Mouse (Mus musculus): Measurements from ENCODE around the gene Noct. TPM values are rescaled to one million over a fixed set of nuclear protein-coding genes. Genes with fewer than 3 reads are reported as not detected.

Gene Noct
- polyA plus RNA-seq, 1 experiment from 2014 or later = 13.7 TPM

- Histone ChIP-seq H3K27me3 (ENCODE audit: control insufficient read depth, insufficient read depth, low read depth, low read length) (no peaks in the 10 kb centered on the region), H3K4me1 (ENCODE audit: control insufficient read depth, low read depth, low read length) (no peaks in the 10 kb centered on the region), H3K36me3 (ENCODE audit: control insufficient read depth, insufficient read depth) (peaks cover 47% of the 10 kb centered on the region), H3K4me3 (ENCODE audit: low read depth, low read length) (no peak overlapping the region), H3K4me2 (ENCODE audit: low read depth, low read length) (no peak overlapping the region), H3K27ac (ENCODE audit: low read length) (no peak overlapping the region), H3K9me3 (replicated peaks; ENCODE audit: control insufficient read depth, low read length) (no peaks in the 10 kb centered on the region), H3K9ac (ENCODE audit: low read depth, low read length) (no peak overlapping the region)
- no peak for ATAC-seq (ENCODE audit: low read depth)
- WGBS (ENCODE audit: insufficient replicate concordance) = 88% methylated on average over 16 of the region's 16 CpGs
These were observed 23.5 kb downstream of the Noct start for GRCm38 (mm10) chr3:51247704-51248103.

- Histone ChIP-seq H3K36me3 (ENCODE audit: control insufficient read depth, insufficient read depth) (peaks cover 56% of the 10 kb centered on the region), H3K27me3 (ENCODE audit: control insufficient read depth, insufficient read depth, low read depth, low read length) (no peaks in the 10 kb centered on the region), H3K9ac (ENCODE audit: low read depth, low read length) (no peak overlapping the region), H3K4me2 (ENCODE audit: low read depth, low read length) (no peak overlapping the region), H3K9me3 (replicated peaks; ENCODE audit: control insufficient read depth, low read length) (no peaks in the 10 kb centered on the region), H3K4me3 (ENCODE audit: low read depth, low read length) (no peak overlapping the region), H3K4me1 (ENCODE audit: control insufficient read depth, low read depth, low read length) (no peaks in the 10 kb centered on the region), H3K27ac (ENCODE audit: low read length) (no peak overlapping the region)
- no peak for ATAC-seq (ENCODE audit: low read depth)
- WGBS (ENCODE audit: insufficient replicate concordance) = 90% methylated on average over 6 of the region's 6 CpGs
These were observed 24.4 kb downstream of the Noct start for GRCm38 (mm10) chr3:51248600-51248999.

GRCm38 (mm10) chr3:51249460-51249859, 25.2 kb downstream of the Noct start:
- no peaks in the 10 kb centered on the region for H3K9me3 ChIP-seq (replicated peaks; ENCODE audit: control insufficient read depth, low read length)
- H3K4me1 ChIP-seq (ENCODE audit: control insufficient read depth, low read depth, low read length) = no peaks in the 10 kb centered on the region
- H3K4me3 ChIP-seq (ENCODE audit: low read depth, low read length) = no peak overlapping the region
- H3K4me2 ChIP-seq (ENCODE audit: low read depth, low read length) = no peak overlapping the region
- peaks cover 63% of the 10 kb centered on the region for H3K36me3 ChIP-seq (ENCODE audit: control insufficient read depth, insufficient read depth)
- ATAC-seq (ENCODE audit: low read depth) = no peak
- 78% methylated on average over 11 of the region's 11 CpGs for WGBS (ENCODE audit: insufficient replicate concordance)
- H3K27ac ChIP-seq (ENCODE audit: low read length) = no peak overlapping the region
- H3K9ac ChIP-seq (ENCODE audit: low read depth, low read length) = no peak overlapping the region
- H3K27me3 ChIP-seq (ENCODE audit: control insufficient read depth, insufficient read depth, low read depth, low read length) = no peaks in the 10 kb centered on the region

- WGBS (ENCODE audit: insufficient replicate concordance) = 83% methylated on average over 13 of the region's 13 CpGs
- Histone ChIP-seq H3K36me3 (ENCODE audit: control insufficient read depth, insufficient read depth) (peaks cover 66% of the 10 kb centered on the region), H3K27ac (ENCODE audit: low read length) (no peak overlapping the region), H3K9ac (ENCODE audit: low read depth, low read length) (no peak overlapping the region), H3K4me1 (ENCODE audit: control insufficient read depth, low read depth, low read length) (no peaks in the 10 kb centered on the region), H3K4me2 (ENCODE audit: low read depth, low read length) (no peak overlapping the region), H3K9me3 (replicated peaks; ENCODE audit: control insufficient read depth, low read length) (no peaks in the 10 kb centered on the region), H3K4me3 (ENCODE audit: low read depth, low read length) (no peak overlapping the region), H3K27me3 (ENCODE audit: control insufficient read depth, insufficient read depth, low read depth, low read length) (no peaks in the 10 kb centered on the region)
- no peak for ATAC-seq (ENCODE audit: low read depth)
These were observed 25.6 kb downstream of the Noct start for GRCm38 (mm10) chr3:51249866-51250265.

DNA sequence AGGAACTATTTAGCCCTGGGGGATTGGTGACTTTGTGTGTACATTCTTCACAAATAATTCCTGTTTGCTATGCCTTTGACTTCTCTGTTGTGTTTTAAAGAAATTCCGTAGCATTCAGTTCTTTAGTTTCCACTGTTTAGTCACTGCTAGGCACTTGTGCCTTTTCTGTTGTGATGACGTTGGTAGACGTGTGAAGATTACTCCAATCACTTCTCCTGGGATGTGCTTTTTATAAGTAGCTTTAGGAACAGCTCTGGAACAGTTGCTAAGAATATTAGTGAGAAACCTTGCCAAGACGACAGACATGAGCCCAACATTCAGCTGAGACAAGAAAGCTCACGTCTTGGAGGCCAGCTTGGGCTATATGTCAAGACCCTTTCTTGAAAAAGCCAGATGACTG, 26.8 kb downstream of the Noct start:
- no peaks in the 10 kb centered on the region for H3K27me3 ChIP-seq (ENCODE audit: control insufficient read depth, insufficient read depth, low read depth, low read length)
- H3K4me2 ChIP-seq (ENCODE audit: low read depth, low read length) = no peak overlapping the region
- no peak overlapping the region for H3K4me3 ChIP-seq (ENCODE audit: low read depth, low read length)
- H3K36me3 ChIP-seq (ENCODE audit: control insufficient read depth, insufficient read depth) = peaks cover 72% of the 10 kb centered on the region
- no peak overlapping the region for H3K9ac ChIP-seq (ENCODE audit: low read depth, low read length)
- H3K4me1 ChIP-seq (ENCODE audit: control insufficient read depth, low read depth, low read length) = no peaks in the 10 kb centered on the region
- H3K27ac ChIP-seq (ENCODE audit: low read length) = no peak overlapping the region
- no peak for ATAC-seq (ENCODE audit: low read depth)
- no peaks in the 10 kb centered on the region for H3K9me3 ChIP-seq (replicated peaks; ENCODE audit: control insufficient read depth, low read length)
- 84% methylated on average over 5 of the region's 5 CpGs for WGBS (ENCODE audit: insufficient replicate concordance)

DNA sequence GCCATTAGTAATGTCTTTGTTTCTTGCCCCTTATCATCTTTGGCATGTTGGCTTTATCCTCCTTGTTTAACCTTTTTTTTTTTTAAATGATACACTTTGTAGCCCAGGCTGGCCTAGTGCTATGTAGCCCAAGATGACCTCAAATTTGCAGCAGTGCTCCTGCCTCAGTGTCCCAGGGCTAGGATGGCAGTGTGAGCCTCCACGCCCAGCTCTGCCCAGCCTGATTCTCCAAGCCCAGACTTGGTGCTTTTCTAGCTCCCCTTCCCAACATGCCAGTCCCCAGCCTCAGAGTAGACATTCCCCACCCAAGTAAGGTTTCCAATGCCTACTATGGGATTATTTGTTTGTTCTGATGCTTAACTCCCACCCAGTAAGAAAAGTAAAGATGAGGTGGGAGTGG, 28.0 kb downstream of the Noct start:
- 90% methylated on average over 1 of the region's 1 CpGs for WGBS (ENCODE audit: insufficient replicate concordance)

GRCm38 (mm10) chr3:51252689-51253402, 28.6 kb downstream of the Noct start:
- no peak overlapping the region for H3K27ac ChIP-seq (ENCODE audit: low read length)
- H3K4me2 ChIP-seq (ENCODE audit: low read depth, low read length) = no peak overlapping the region
- H3K9ac ChIP-seq (ENCODE audit: low read depth, low read length) = no peak overlapping the region
- H3K4me3 ChIP-seq (ENCODE audit: low read depth, low read length) = no peak overlapping the region
- no peaks in the 10 kb centered on the region for H3K27me3 ChIP-seq (ENCODE audit: control insufficient read depth, insufficient read depth, low read depth, low read length)
- H3K9me3 ChIP-seq (replicated peaks; ENCODE audit: control insufficient read depth, low read length) = no peaks in the 10 kb centered on the region
- peaks cover 83% of the 10 kb centered on the region for H3K36me3 ChIP-seq (ENCODE audit: control insufficient read depth, insufficient read depth)
- H3K4me1 ChIP-seq (ENCODE audit: control insufficient read depth, low read depth, low read length) = no peaks in the 10 kb centered on the region
- no peak for ATAC-seq (ENCODE audit: low read depth)
- WGBS (ENCODE audit: insufficient replicate concordance) = 81% methylated on average over 12 of the region's 12 CpGs

More for the DNA sequence above, 28.0 kb downstream of the Noct start:
- ATAC-seq (ENCODE audit: low read depth) = no peak
- Histone ChIP-seq H3K9ac (ENCODE audit: low read depth, low read length) (no peak overlapping the region), H3K9me3 (replicated peaks; ENCODE audit: control insufficient read depth, low read length) (no peaks in the 10 kb centered on the region), H3K36me3 (ENCODE audit: control insufficient read depth, insufficient read depth) (peaks cover 83% of the 10 kb centered on the region), H3K27ac (ENCODE audit: low read length) (no peak overlapping the region), H3K4me2 (ENCODE audit: low read depth, low read length) (no peak overlapping the region), H3K27me3 (ENCODE audit: control insufficient read depth, insufficient read depth, low read depth, low read length) (no peaks in the 10 kb centered on the region), H3K4me3 (ENCODE audit: low read depth, low read length) (no peak overlapping the region), H3K4me1 (ENCODE audit: control insufficient read depth, low read depth, low read length) (no peaks in the 10 kb centered on the region)

DNA sequence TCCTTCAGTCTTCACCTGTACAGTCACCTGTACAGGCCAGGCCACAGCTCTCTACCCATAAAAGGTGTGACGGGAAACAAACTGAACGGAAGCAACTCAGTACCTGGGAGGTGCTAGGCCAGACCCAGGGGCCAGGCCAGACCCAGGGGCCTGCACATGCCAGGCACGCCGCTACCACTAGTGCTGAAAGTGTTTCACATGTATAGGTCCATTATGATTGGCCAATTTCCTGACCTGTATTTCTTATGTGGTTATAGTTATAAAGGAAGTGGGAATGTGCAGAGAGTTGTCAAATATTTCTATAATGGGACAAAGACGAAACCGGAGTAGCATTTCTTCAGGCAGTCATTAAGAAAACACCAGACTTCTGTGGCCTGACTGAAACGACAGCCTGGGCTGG, 30.5 kb downstream of the Noct start:
- Histone ChIP-seq H3K4me2 (ENCODE audit: low read depth, low read length) (no peak overlapping the region), H3K4me3 (ENCODE audit: low read depth, low read length) (no peak overlapping the region), H3K27ac (ENCODE audit: low read length) (no peak overlapping the region), H3K4me1 (ENCODE audit: control insufficient read depth, low read depth, low read length) (no peaks in the 10 kb centered on the region), H3K9me3 (replicated peaks; ENCODE audit: control insufficient read depth, low read length) (no peaks in the 10 kb centered on the region), H3K27me3 (ENCODE audit: control insufficient read depth, insufficient read depth, low read depth, low read length) (no peaks in the 10 kb centered on the region), H3K36me3 (ENCODE audit: control insufficient read depth, insufficient read depth) (peaks cover 80% of the 10 kb centered on the region), H3K9ac (ENCODE audit: low read depth, low read length) (no peak overlapping the region)
- WGBS (ENCODE audit: insufficient replicate concordance) = 80% methylated on average over 7 of the region's 7 CpGs
- ATAC-seq (ENCODE audit: low read depth) = no peak

- 89% methylated on average over 12 of the region's 12 CpGs for WGBS (ENCODE audit: insufficient replicate concordance)
- no peak overlapping the region for H3K4me2 ChIP-seq (ENCODE audit: low read depth, low read length)
- H3K27me3 ChIP-seq (ENCODE audit: control insufficient read depth, insufficient read depth, low read depth, low read length) = no peaks in the 10 kb centered on the region
- no peak overlapping the region for H3K4me3 ChIP-seq (ENCODE audit: low read depth, low read length)
- H3K9ac ChIP-seq (ENCODE audit: low read depth, low read length) = no peak overlapping the region
- no peak for ATAC-seq (ENCODE audit: low read depth)
- H3K4me1 ChIP-seq (ENCODE audit: control insufficient read depth, low read depth, low read length) = no peaks in the 10 kb centered on the region
- peaks cover 80% of the 10 kb centered on the region for H3K36me3 ChIP-seq (ENCODE audit: control insufficient read depth, insufficient read depth)
- no peaks in the 10 kb centered on the region for H3K9me3 ChIP-seq (replicated peaks; ENCODE audit: control insufficient read depth, low read length)
- H3K27ac ChIP-seq (ENCODE audit: low read length) = no peak overlapping the region
These were observed 32.2 kb downstream of the Noct start for GRCm38 (mm10) chr3:51256450-51256849.

All from liver, embryonic 16.5 days (tissue).